Mouse (Mus musculus): Measurements from ENCODE around the gene Megf11. TPM values are rescaled to one million over a fixed set of nuclear protein-coding genes. Genes with fewer than 3 reads are reported as not detected.

The Megf11 gene
- polyA plus RNA-seq, 1 experiment: 0.67 TPM

- 79% methylated on average over 3 of the region's 3 CpGs for WGBS
- DNase-seq: no peak
- H3K4me3 ChIP-seq (replicated peaks; ENCODE audit: extremely low read depth, low read depth, low read length): no peak overlapping the region
- H3K4me1 ChIP-seq (ENCODE audit: control insufficient read depth, insufficient read depth, low read length): no peaks in the 10 kb centered on the region
- TF ChIP-seq POLR2A (IDR thresholded peaks at IDR 0.05; ENCODE audit: borderline replicate concordance, extremely low read depth, low read depth, low read length): no peak
- no peak for TF ChIP-seq CTCF (IDR thresholded peaks at IDR 0.05; ENCODE audit: insufficient read depth, low read length)
Observed at GRCm38 (mm10) chr9:64504456-64504855, 119.0 kb downstream of the Megf11 start.

DNA sequence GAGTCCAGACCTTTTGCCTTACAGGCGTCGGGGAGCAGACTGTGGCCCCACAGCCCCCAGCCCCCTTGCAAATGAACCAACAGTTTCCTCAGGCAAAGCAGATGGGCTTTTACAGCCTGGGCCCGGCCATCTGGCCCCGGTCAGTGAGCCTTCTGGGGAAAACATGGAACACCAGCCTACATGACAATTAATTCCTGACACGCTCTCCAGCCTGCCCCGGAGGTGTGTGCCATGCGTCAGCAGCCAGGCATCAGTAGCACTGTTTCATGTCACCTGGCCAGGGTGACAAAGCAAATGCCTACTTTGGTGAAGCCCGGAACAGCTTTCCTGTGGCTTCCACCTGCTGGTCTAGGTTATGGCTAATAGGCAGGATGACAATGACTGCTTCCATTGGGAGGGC is 119.5 kb downstream of the Megf11 start:
- Histone ChIP-seq H3K4me3 (replicated peaks; ENCODE audit: extremely low read depth, low read depth, low read length) (no peak overlapping the region), H3K4me1 (ENCODE audit: control insufficient read depth, insufficient read depth, low read length) (no peaks in the 10 kb centered on the region)
- 92% methylated on average over 8 of the region's 8 CpGs for WGBS
- DNase-seq: no peak
- TF ChIP-seq CTCF (IDR thresholded peaks at IDR 0.05; ENCODE audit: insufficient read depth, low read length) (no peak), POLR2A (IDR thresholded peaks at IDR 0.05; ENCODE audit: borderline replicate concordance, extremely low read depth, low read depth, low read length) (no peak)

DNA sequence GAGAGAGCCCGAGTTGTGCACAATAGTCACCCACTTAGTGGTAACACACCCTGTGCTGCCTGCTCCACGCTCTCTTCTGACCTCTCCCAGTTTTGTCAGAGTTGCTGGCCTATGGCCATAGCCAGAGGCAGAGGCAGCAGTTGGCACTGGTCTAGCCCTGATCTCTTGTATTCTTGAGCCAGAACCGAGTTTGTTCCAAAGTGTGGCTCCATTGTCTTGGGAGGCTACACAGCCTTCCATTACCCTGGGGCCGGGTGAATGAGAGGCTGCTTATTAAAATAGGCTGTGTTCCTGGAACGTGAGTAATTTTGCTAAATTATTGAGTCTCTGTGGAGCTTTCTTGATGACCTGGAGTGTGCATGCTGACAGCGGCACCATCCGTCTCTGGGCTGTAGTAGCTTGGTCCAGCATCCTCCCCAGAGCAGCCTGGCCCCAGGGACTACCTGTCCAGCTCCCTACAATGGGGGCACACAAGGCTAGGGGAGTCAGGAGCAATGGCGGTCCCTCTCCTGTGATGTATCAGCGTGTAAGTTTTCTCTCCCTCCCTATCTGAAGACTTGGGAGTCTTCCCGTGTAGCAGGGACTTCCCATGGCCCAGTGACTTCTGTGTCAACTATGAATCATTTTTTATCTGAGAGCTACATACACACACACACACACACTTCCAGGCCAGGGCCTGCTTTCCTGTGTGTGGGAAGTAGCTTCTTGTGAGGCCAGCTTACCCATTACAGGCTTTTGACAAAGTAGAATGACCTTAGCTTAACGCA is 121.2 kb downstream of the Megf11 start:
- DNase-seq: no peak
- 62% methylated on average over 11 of the region's 11 CpGs for WGBS

DNA sequence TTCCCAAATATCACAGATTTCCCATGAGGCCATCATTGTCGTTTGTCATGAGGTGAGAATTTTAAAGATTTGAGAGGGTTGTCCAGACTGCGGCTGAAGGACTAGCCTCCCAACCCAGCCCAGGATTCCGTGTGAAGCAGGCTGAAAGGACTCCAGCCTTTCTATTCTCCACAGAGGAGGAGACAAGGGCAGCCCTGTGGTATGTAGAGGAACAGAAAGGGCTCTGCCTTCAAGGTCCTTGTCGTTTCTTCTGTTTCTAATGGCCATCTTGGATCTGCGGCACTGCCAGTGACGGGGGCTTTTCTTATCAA is 121.7 kb downstream of the Megf11 start:
- no peaks in the 10 kb centered on the region for H3K4me1 ChIP-seq (ENCODE audit: control insufficient read depth, insufficient read depth, low read length)
- WGBS: 54% methylated on average over 6 of the region's 6 CpGs
- TF ChIP-seq POLR2A (IDR thresholded peaks at IDR 0.05; ENCODE audit: borderline replicate concordance, extremely low read depth, low read depth, low read length) (no peak), CTCF (IDR thresholded peaks at IDR 0.05; ENCODE audit: insufficient read depth, low read length) (no peak)
- DNase-seq: no peak
- H3K4me3 ChIP-seq (replicated peaks; ENCODE audit: extremely low read depth, low read depth, low read length): no peak overlapping the region

More for the DNA sequence above, 121.2 kb downstream of the Megf11 start:
- Histone ChIP-seq H3K4me1 (ENCODE audit: control insufficient read depth, insufficient read depth, low read length) (no peaks in the 10 kb centered on the region), H3K4me3 (replicated peaks; ENCODE audit: extremely low read depth, low read depth, low read length) (no peak overlapping the region)
- TF ChIP-seq CTCF (IDR thresholded peaks at IDR 0.05; ENCODE audit: insufficient read depth, low read length): no peak
- TF ChIP-seq POLR2A (IDR thresholded peaks at IDR 0.05; ENCODE audit: borderline replicate concordance, extremely low read depth, low read depth, low read length): no peak

- no peak for DNase-seq
- 69% methylated on average over 7 of the region's 7 CpGs for WGBS
- TF ChIP-seq CTCF (IDR thresholded peaks at IDR 0.05; ENCODE audit: insufficient read depth, low read length): no peak
- no peak for TF ChIP-seq POLR2A (IDR thresholded peaks at IDR 0.05; ENCODE audit: borderline replicate concordance, extremely low read depth, low read depth, low read length)
Observed at GRCm38 (mm10) chr9:64507995-64508394, 122.6 kb downstream of the Megf11 start.

GRCm38 (mm10) chr9:64514826-64515225 is 129.4 kb downstream of the Megf11 start:
- no peak for DNase-seq
- H3K4me3 ChIP-seq (replicated peaks; ENCODE audit: extremely low read depth, low read depth, low read length): no peak overlapping the region
- H3K4me1 ChIP-seq (ENCODE audit: control insufficient read depth, insufficient read depth, low read length): no peaks in the 10 kb centered on the region
- TF ChIP-seq CTCF (IDR thresholded peaks at IDR 0.05; ENCODE audit: insufficient read depth, low read length) (no peak), POLR2A (IDR thresholded peaks at IDR 0.05; ENCODE audit: borderline replicate concordance, extremely low read depth, low read depth, low read length) (no peak)
- 50% methylated on average over 6 of the region's 6 CpGs for whole genome bisulfite sequencing

More at GRCm38 (mm10) chr9:64507995-64508394, 122.6 kb downstream of the Megf11 start:
- Histone ChIP-seq H3K4me1 (ENCODE audit: control insufficient read depth, insufficient read depth, low read length) (no peaks in the 10 kb centered on the region), H3K4me3 (replicated peaks; ENCODE audit: extremely low read depth, low read depth, low read length) (no peak overlapping the region)

GRCm38 (mm10) chr9:64519921-64520746 is 134.7 kb downstream of the Megf11 start:
- Histone ChIP-seq H3K4me3 (replicated peaks; ENCODE audit: extremely low read depth, low read depth, low read length) (no peak overlapping the region), H3K4me1 (ENCODE audit: control insufficient read depth, insufficient read depth, low read length) (no peaks in the 10 kb centered on the region)
- no peak for DNase-seq
- 68% methylated on average over 12 of the region's 12 CpGs for WGBS
- no peak for TF ChIP-seq POLR2A (IDR thresholded peaks at IDR 0.05; ENCODE audit: borderline replicate concordance, extremely low read depth, low read depth, low read length)

DNA sequence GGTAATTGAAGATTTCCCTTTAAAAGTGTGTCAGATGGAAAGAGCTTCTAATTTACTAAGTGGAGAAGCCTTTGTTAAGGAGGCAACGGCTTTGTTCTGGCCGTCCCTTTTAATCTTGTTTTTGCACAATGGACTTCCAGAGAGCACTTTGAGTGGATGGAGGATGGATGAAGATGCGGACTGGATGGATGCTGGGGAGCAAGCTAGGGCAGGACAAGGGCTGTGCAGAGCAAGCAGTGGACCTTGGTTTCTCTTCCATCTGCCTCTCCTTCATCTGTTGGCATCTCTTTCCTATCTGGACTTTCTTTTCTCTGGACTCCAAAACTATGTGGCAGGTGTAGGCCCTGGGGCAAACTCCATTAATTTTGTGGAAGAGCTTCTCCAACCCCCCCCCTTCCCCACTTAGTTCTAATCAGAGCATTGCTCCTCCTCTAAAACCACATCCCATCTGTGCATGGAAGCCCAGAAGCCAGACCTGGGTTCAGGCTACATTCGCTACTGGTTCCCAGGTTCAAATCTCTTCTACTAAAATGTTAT is 135.4 kb downstream of the Megf11 start:
- Histone ChIP-seq H3K4me3 (replicated peaks; ENCODE audit: extremely low read depth, low read depth, low read length) (no peak overlapping the region), H3K4me1 (ENCODE audit: control insufficient read depth, insufficient read depth, low read length) (no peaks in the 10 kb centered on the region)
- no peak for DNase-seq
- TF ChIP-seq POLR2A (IDR thresholded peaks at IDR 0.05; ENCODE audit: borderline replicate concordance, extremely low read depth, low read depth, low read length) (no peak), CTCF (IDR thresholded peaks at IDR 0.05; ENCODE audit: insufficient read depth, low read length) (no peak)
- WGBS: 66% methylated on average over 4 of the region's 4 CpGs

DNA sequence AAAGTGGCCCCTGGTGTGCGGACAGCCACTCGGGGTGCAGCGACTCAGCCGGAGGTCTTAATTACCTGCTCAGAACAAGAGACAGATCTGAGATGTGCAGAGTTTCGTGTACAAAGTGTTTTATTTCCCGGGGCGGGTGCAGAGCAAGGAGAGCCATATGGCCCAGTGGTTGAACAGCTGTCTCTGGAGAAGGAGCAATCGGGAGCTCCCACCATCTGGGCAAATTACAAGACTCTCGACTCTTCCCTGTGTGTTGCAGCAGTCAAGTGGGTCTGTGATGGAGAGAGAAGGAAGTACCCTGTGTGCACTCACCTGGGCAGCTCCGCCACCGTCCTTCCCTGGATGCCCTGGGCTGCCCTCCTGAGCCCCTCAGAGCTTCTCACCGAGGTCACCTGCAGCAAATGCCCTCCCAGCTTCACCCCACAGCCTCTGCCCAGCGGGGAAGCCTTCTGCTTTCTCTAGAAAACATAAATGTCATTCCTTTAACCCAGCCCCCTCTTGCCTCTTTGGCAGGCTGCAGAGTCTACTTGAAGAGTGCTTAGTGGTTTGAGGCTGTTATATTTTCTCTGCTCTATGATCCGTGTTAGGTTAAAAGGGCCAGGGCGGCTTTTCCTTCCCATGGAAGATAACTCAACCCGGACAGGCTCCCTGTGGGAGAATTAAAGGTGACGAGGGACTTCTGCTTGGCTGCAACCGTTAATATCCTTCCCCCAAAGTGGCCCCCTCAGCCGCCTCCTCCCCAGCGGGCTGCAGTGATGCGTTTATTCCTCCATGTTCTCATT is 138.0 kb downstream of the Megf11 start:
- 56% methylated on average over 21 of the region's 21 CpGs for WGBS
- Histone ChIP-seq H3K4me3 (replicated peaks; ENCODE audit: extremely low read depth, low read depth, low read length) (no peak overlapping the region), H3K4me1 (ENCODE audit: control insufficient read depth, insufficient read depth, low read length) (no peaks in the 10 kb centered on the region)
- no peak for DNase-seq
- TF ChIP-seq POLR2A (IDR thresholded peaks at IDR 0.05; ENCODE audit: borderline replicate concordance, extremely low read depth, low read depth, low read length): no peak
